Comparison of ENCODE assay signal across 8 mouse cellular contexts in genomic region chr1:43224171-43224570, GRCm38 (mm10). TPM values are rescaled to one million over a fixed set of nuclear protein-coding genes. Genes with fewer than 3 reads are reported as not detected.
DNase-seq lines count a peak whose midpoint lies in the region; ATAC-seq lines count a peak whose summit lies in the region.

No protein-coding gene starts in this region.

- no peak overlapping the region for H3K4me3 ChIP-seq in midbrain, embryonic 16.5 days (ENCODE audit: low read depth, low read length)

- peak; percentile 37 for DNase-seq in 3134 (ENCODE audit: extremely low read depth, insufficient read length, low spot score)
- peak; percentile 81 for DNase-seq in CD4-positive, CD25-positive, alpha-beta regulatory T cell, adult 2 months (ENCODE audit: low read depth, low spot score)
- DNase-seq in forelimb bud, embryonic 11.5 days (ENCODE audit: low read depth, low spot score): peak; percentile 39
- peak; percentile 66 for DNase-seq in lung, postnatal 36 days
- no peak for DNase-seq in cerebellum, postnatal 14 days
- DNase-seq in frontal cortex, adult 2 months (ENCODE audit: extremely low spot score in 1 of 2, low spot score in 1 of 2): no peak
- DNase-seq in cerebellum, postnatal 4 days (ENCODE audit: low spot score in 2 of 2): no peak

- ATAC-seq in midbrain, embryonic 16.5 days: no peak

- no peaks in the 10 kb centered on the region for H3K4me1 ChIP-seq in midbrain, embryonic 16.5 days (ENCODE audit: control insufficient read depth, insufficient read depth, low read length)

- H3K27ac ChIP-seq in midbrain, embryonic 16.5 days (ENCODE audit: low read length): no peak overlapping the region

- no peaks in the 10 kb centered on the region for H3K36me3 ChIP-seq in midbrain, embryonic 16.5 days (ENCODE audit: control insufficient read depth, insufficient read depth, low read length)

- 68% methylated on average over 2 of the region's 2 CpGs for WGBS in midbrain, embryonic 16.5 days

- H3K27me3 ChIP-seq in midbrain, embryonic 16.5 days (ENCODE audit: control insufficient read depth, insufficient read depth, low read depth, low read length): no peaks in the 10 kb centered on the region

- no peak overlapping the region for H3K4me2 ChIP-seq in midbrain, embryonic 16.5 days (ENCODE audit: low read length)

- H3K9me3 ChIP-seq in midbrain, embryonic 16.5 days (replicated peaks; ENCODE audit: control insufficient read depth, low read length, poor library complexity, severe bottlenecking): no peaks in the 10 kb centered on the region

- H3K9ac ChIP-seq in midbrain, embryonic 16.5 days (ENCODE audit: low read depth, low read length): no peak overlapping the region

RNA-seq across cellular contexts. Expression of gene Fhl2, which starts 27.4 kb away (rescaled TPM):
- polyA plus RNA-seq in midbrain, embryonic 16.5 days (2015; fragmentation: Nextera tagmentation; extraction: Ambion mirVana): 22.3 and 26.2 TPM in 2 replicates
- polyA plus RNA-seq in frontal cortex, adult 2 months (2012; rRNA removed): 73.6 and 80.4 TPM in 2 replicates

Comparison
In these comparisons a context has a peak if more than half of its experiments do, and no peak if none do; other contexts are left out.
1. DNase-seq: peak in 3134 (single experiment), CD4-positive, CD25-positive, alpha-beta regulatory T cell, adult 2 months (single experiment), forelimb bud, embryonic 11.5 days (single experiment) and lung, postnatal 36 days (single experiment); none in cerebellum, postnatal 14 days (0 of 2), frontal cortex, adult 2 months (0 of 2) and cerebellum, postnatal 4 days (0 of 2).